Mouse (Mus musculus) cerebellum, adult 2 months (tissue): ENCODE measurements around the gene Scamp3.

Experiments
- CTCF ChIP-seq: fragments of 200-500 bp; IDR thresholded peaks from 2 replicates; pipeline ENCODE4 v1.5.1; 2011; ENCODE audit warnings: low read depth, mild to moderate bottlenecking, control low read depth, low read length, moderate library complexity, borderline replicate concordance; ENCODE audit not compliant: insufficient read depth
- POLR2A ChIP-seq: fragments of 200-500 bp; IDR thresholded peaks from 2 replicates; pipeline ENCODE4 v1.6.1; 2011; ENCODE audit warnings: low read length, control low read depth, borderline replicate concordance; ENCODE audit not compliant: insufficient read depth

DNA sequence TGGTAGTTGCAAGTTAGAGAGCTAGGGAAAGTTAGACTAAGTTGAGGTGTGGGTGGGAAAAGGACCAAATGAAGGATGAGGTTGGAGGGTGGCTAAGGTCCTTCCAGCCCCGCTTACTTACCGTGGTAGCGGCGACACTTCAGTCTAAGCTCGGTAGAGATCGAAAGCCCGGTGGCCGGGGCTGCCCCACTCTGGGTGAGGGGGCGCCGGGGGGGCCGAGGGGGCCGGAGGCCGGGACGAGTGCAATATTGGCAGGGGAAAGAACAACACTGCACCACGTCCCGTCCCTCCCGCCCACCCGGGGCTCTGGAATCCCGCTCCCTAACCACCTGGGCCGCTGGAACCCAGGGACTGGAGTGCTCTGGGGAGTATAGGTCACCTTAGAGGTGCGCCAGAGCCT, 49.6 kb downstream of the Scamp3 start, which contains the start of gene Mtx1:
- TF ChIP-seq POLR2A = no peak
- TF ChIP-seq CTCF = no peak
